Mouse (Mus musculus) embryo, embryonic 9.5 days (tissue): ENCODE data around the gene Uts2.

Experiments
- DNase-seq: peaks from one replicate; pipeline ENCODE4 v3.0.0-alpha.2; 2017; ENCODE audit errors: extremely low spot score

The Uts2 gene

DNA sequence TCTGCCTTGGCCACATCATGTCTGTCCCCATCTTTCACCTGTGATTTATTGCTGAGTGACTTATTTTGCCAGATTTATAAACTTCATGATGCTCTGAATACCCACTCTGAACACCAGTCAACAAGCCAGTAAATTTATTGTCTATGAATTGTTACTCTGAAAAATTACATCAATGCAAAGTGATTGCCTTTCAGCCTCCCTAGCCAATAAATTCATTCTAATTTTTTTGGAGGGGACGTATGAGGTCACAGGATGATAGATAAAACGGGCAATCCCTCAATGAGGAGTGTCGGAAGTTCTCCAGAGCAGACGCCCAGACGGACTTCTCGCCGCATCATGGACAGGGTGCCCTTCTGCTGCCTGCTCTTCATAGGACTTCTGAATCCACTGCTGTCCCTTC, at the start of gene Uts2:
Gene Uts2, plus strand, starts transcription at position 301 of the 400 bp plus-strand sequence.
- no peak for DNase-seq

GRCm38 (mm10) chr4:150950972-150951371, 45.9 kb upstream of the Uts2 start:
- no peak for DNase-seq

- no peak for DNase-seq
These were observed 40.4 kb upstream of the Uts2 start for GRCm38 (mm10) chr4:150956369-150957105.

GRCm38 (mm10) chr4:150957106-150957458, 39.8 kb upstream of the Uts2 start:
- DNase-seq: no peak

- no peak for DNase-seq
These were observed 38.4 kb upstream of the Uts2 start for GRCm38 (mm10) chr4:150958536-150958935.

- DNase-seq: no peak
These were observed 34.7 kb upstream of the Uts2 start for GRCm38 (mm10) chr4:150962231-150962630.

DNA sequence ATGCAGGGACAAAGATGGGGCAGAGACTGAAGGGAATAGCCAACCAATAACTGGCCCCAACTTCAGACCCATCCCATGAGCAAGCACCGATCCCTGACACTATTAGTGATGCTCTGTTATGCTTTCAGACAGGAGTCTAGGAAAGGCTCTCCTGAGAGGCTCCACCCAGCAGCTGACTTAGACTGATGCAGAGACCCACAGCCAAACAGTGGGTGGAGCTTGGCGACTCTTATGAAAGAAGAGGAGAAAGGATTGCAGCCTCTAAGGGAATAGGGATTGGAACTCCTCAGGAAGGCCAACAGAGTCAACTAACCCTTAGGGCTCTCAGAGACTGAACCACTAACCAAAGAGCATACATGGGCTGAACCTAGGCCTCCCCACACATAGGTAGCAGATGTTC, 33.2 kb upstream of the Uts2 start:
- DNase-seq: no peak

DNA sequence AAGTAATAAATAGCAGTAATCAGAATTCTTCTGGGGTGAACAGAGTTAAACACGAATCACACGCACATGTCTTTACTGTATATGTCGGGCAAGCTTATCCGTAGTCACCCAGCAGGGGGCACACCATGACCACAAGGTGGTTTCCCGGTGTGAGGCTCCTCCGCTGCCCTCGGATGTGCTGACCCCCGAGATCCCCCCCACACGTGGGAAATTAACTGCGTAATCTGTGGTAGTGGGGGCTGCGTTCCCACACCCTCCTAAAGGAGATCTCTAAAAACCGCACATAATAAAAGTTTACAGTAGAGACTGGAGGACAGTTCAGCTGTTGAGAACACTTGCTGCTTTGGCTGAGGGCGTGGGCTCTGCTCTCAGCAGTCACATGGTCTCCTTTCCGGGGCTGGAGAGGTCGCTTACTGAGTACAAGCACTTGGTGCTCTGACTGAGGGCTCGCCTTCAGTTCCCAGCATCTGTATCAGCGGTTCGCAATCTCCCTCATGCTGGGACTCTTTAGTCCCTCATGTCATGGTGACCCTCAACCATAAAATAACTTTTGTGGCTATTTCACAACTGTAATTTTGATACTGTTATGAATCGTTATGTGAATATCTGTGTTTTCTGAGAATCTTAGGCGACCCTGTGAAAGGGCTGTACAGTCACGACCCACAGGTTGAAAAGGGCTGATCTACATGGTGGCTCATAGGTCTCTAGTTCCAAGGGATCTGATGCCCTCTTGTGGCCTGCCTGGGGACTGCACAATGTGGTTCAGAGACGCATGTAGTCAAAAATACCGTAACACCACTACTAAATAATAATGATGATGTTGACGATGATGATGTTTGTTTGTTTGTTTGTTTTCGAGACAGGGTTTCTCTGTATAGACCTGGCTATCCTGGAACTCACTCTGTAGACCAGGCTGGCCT, 32.0 kb upstream of the Uts2 start:
- DNase-seq: peak; percentile 79

- no peak for DNase-seq
These were observed 31.3 kb upstream of the Uts2 start for GRCm38 (mm10) chr4:150965555-150965951.

DNA sequence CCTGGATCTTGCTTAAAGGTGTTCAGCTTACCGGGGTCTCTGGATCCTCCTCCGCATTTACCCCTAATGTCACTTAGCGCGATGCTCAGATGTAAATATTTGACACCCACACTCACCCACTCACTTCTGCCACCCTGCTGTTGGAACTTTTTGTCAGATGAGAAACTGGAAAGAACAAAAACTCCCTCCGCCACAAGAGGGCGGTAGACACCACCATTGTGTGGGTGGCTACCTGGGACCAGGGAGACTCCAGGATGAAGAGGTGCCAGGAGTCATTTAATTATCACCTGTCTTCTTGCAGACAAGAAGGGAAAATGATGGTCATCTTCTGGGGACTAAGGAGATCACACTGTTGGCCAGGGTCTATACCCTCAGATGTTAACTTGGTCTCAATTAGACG, 30.3 kb upstream of the Uts2 start:
- peak; percentile 48 for DNase-seq

DNA sequence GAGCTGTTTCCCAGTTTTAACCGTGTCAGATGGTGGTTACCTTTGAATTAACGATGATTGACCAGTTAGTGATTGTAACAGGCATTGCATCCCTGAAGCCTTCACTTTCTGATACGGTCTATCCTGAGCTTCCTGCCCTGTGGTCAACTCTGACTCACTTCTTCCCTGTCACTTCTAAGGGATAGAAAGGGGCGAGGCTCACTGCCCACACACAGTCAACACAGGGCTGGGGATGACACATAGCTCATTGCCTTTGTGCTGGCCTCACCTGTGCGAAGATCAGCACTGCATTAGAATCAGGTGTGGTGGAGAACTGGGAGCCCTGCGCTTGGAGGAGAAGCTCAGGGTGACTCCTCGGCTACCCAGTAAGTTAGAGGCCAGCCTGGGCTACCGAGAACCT, 27.9 kb upstream of the Uts2 start:
- no peak for DNase-seq

DNA sequence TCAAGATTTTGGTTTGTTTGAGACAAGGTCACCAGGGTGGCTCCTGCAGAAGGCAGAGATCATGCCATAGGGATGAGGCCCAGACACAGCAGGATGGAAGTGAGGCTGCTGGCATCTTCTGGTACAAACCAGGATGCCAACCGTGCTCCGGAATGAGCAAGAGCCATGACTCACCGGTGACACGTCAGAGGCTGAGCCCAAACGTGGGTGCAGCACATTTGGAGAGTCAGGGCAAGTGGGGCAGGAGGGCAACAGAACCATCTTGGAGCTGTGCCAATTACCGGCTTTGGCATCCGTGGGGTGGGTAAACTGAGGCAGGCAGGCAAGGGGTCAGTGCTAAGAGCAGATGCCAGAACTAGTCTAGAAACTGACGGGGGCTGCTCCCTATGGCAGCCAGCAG, 23.6 kb upstream of the Uts2 start:
- no peak for DNase-seq

DNA sequence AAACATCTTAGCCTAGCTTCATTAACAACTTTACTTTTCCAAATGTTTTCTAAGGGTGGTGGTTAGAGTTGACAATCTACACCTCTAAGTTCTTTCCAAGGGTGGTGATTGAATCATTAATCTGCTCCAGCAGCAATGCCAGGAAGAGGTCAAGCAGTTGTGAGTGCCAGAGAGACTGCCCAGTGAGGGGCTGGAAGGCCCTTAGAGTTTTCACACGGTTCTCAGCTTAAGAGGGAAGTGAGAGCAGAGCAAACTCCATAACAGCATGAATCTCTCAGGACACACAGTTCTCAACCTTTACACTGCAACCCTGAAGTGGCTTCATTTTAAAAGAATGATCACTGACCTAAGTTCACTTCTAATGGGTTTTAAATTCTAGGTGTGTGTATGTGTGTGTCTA, 21.8 kb upstream of the Uts2 start:
- no peak for DNase-seq

- no peak for DNase-seq
These were observed 18.6 kb upstream of the Uts2 start for GRCm38 (mm10) chr4:150978156-150978910.

DNA sequence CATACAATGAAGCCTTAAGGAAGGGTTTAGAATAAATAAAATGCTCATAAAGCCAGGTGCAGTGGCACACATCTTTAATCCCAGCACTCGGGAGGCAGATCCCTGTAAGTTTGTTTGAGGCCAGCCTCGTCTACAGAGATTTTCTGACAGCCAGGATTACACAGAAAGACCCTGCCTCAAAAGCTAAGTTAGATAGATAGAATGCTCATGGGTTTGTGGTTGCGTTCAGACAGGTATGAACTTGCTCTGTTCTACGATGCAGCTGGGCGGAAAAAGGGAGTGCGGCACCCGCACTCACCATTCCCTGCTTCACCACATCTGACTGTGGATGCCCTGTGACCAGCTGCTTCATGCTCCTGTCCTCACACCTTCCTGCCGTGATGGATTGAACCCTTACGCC, 17.4 kb upstream of the Uts2 start:
- DNase-seq: no peak

- no peak for DNase-seq
These were observed 16.7 kb upstream of the Uts2 start for GRCm38 (mm10) chr4:150980153-150980552.

GRCm38 (mm10) chr4:150990148-150990547, 6.7 kb upstream of the Uts2 start:
- no peak for DNase-seq

DNA sequence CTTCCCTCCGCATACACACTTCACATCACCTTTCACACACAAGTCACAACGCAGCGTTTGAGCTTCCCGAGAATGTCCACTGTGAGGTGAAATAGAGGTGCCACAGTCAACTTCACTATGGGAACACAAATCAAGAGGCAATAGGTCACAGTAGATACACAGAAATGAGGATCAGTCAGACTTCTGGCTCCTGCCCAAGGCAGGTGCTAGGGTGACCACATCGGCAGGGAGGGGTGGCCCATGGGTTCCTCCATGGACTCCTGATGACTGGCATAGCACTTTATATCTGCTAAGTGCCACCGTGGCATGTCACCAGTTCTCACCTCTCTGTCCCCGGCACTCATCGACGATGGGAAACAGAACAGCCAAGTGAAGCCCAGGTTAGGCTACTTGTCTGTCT, 1.7 kb downstream of the Uts2 start:
- no peak for DNase-seq

- no peak for DNase-seq
These were observed 4.5 kb downstream of the Uts2 start for GRCm38 (mm10) chr4:151001397-151001796.

DNA sequence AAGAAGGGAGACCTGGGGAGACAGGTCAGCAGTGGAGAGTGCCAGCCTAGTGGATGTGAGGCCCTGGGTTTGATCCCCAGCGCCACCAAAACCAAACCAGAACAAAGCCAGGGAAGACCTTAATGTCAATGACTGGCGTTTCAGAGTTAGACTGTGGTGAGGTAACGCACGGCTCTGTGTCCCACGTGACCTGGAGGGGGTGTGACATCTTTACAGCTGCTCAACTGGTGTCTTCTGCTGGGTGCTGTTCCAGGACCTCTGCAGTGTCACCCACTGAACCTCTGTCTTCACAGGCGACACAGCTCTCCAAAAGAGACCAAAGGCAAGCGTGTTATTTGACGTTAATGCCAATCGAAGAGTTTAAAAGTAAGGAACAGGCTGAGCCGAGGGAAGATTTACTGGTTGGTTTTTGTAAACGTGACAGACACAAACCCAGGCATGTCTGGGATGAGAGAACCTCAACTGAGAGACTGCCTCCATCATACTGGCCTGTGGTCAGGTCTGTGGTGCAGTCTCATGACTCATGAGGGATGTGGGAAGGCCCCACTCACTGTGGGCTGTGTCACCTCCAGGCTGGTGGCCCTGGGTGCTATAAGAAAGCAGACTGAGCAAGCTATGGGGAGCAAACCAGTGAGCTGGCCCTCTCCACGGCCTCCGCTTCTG, 8.9 kb downstream of the Uts2 start:
- no peak for DNase-seq

GRCm38 (mm10) chr4:151006945-151007344, 10.0 kb downstream of the Uts2 start:
- peak; percentile 31 for DNase-seq

DNA sequence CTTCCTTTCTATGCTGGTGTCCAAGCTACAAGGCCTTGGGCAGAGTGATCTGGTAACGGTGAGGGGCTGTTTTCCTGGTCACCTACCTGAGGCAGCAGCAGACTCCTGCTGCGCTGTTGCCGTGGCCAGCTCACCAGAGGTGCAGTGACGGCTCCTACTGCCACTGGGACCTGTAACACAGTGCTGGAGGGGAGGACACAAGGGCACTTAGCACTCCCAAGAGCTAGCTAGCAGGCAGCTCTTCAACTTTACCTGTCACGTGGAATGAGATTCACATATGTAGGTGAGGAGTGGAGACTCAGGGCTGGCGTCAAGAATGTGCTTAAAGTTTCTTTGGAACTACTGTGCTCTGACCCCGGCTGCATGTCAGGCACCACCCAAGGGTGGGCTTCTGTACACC, 13.4 kb downstream of the Uts2 start:
- DNase-seq: no peak
